Comparison of ENCODE assay signal across 17 mouse cellular contexts in genomic region chr3:126764745-126765144, GRCm38 (mm10).
"Had no signal": no experiment of that assay in that cellular context is flagged by ENCODE, and none has a peak within 500 bp of the region (broad histone marks: within the 10 kb centered on the region; RNA-seq: fewer than 3 reads in every experiment).

No protein-coding gene starts in this region.

- H3K4me1 ChIP-seq: intestine, embryonic 15.5 days; kidney, embryonic 15.5 days; limb, embryonic 15.5 days; liver, embryonic 12.5 days; midbrain, embryonic 10.5 days; midbrain, embryonic 15.5 days; neural tube, embryonic 12.5 days had no signal

- H3K27me3 ChIP-seq: intestine, embryonic 15.5 days; kidney, embryonic 15.5 days; limb, embryonic 15.5 days; liver, embryonic 12.5 days; midbrain, embryonic 15.5 days; neural tube, embryonic 12.5 days had no signal

- H3K4me3 ChIP-seq: intestine, embryonic 15.5 days; kidney, embryonic 15.5 days; limb, embryonic 15.5 days; liver, embryonic 12.5 days; midbrain, embryonic 10.5 days; midbrain, embryonic 15.5 days; neural tube, embryonic 12.5 days had no signal

- H3K36me3 ChIP-seq: intestine, embryonic 15.5 days; kidney, embryonic 15.5 days; limb, embryonic 15.5 days; liver, embryonic 12.5 days; midbrain, embryonic 10.5 days; midbrain, embryonic 15.5 days; neural tube, embryonic 12.5 days had no signal

- H3K9ac ChIP-seq: intestine, embryonic 15.5 days; kidney, embryonic 15.5 days; limb, embryonic 15.5 days; liver, embryonic 12.5 days; lung, embryonic 14.5 days; midbrain, embryonic 15.5 days; neural tube, embryonic 12.5 days had no signal

- DNase-seq: kidney, adult 2 months; kidney, postnatal 14 days; lung, embryonic 14.5 days; lung, postnatal 10 days; lung, postnatal 4 days; retina, postnatal 1 day; right cerebral cortex, postnatal 25 days; spleen, adult 18-20 months; thymus, adult 2 months; thymus, postnatal 25 days had no signal

- H3K9me3 ChIP-seq: intestine, embryonic 15.5 days; kidney, embryonic 15.5 days; limb, embryonic 15.5 days; liver, embryonic 12.5 days; midbrain, embryonic 10.5 days; midbrain, embryonic 15.5 days; neural tube, embryonic 12.5 days had no signal

- H3K4me2 ChIP-seq: intestine, embryonic 15.5 days; kidney, embryonic 15.5 days; limb, embryonic 15.5 days; liver, embryonic 12.5 days; lung, embryonic 14.5 days; midbrain, embryonic 15.5 days; neural tube, embryonic 12.5 days had no signal

- ATAC-seq: intestine, embryonic 15.5 days; liver, embryonic 12.5 days; midbrain, embryonic 15.5 days had no signal

- H3K27ac ChIP-seq: intestine, embryonic 15.5 days; kidney, embryonic 15.5 days; limb, embryonic 15.5 days; liver, embryonic 12.5 days; midbrain, embryonic 10.5 days; midbrain, embryonic 15.5 days; neural tube, embryonic 12.5 days had no signal
